Mouse (Mus musculus): ENCODE measurements at regions not wholly inside any gene's neighbourhood (a gene's known extent, or its start where the extent isn't known, plus 50 kb on each side); places are given as distances from the start of the nearest gene placed in this dataset.

DNA sequence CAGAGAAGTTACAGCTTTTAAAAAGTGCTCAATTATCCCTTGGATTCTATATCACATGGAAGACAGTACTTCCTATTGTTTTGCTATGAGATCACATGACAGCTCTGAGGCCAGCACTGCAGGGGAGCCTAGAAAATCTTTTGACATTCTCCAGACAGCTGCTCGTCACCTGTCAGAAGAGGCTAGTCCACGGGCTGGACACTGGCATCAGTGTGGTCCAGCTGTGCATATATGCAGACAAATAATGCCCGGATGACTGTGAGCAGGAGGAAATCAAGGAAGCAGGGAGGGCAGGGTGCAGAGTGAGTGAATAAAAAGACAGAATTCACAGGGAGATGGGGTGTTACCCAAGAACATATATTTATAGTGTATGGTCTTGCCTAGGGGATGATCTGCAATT is 270.4 kb downstream of the Rnf144a start:
- in situ Hi-C loops (cut with MboI; ENCODE audit: low sequenced_read_pairs) = no loop called here

DNA sequence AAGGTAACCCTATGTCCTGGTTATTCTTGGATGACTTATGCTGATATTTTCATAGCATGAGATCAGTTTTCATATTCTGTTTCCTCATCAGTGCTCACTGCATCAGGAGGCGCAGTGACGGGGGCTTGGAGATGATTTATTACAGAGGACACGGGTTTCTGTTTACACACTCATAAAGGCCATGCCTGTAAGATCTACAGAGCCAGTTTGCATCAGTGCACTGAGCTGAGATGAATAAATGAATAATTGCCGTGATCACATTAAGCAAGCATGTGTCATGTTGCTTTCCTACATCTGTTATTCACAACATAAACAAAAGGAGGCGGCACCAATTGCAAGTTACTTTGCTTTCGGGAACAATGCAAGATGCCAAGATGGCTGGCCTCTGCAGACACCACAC is 271.6 kb downstream of the Rnf144a start:
- in situ Hi-C loops (cut with MboI; ENCODE audit: low sequenced_read_pairs) = no loop called here

DNA sequence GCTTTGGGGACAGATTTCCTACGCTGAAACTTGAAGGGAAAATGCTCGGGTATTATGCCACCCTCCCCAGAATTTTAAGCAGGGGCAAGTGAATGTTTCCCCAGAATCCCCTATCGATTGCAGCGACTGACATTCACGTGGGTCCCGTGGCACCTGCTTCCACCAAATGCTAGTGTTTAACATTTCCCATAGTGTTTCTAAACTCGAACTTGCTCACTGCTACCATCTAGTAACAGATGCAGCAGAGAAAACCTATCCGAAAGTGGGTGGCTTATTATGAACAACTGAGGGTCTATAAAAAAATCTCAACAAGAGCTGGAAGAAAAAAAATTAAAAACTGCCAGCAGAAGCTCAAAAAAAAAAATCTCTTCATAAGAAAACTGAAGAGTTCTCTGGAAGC is 284.2 kb downstream of the Rnf144a start:
- in situ Hi-C loops (cut with MboI; ENCODE audit: low sequenced_read_pairs) = no loop called here

DNA sequence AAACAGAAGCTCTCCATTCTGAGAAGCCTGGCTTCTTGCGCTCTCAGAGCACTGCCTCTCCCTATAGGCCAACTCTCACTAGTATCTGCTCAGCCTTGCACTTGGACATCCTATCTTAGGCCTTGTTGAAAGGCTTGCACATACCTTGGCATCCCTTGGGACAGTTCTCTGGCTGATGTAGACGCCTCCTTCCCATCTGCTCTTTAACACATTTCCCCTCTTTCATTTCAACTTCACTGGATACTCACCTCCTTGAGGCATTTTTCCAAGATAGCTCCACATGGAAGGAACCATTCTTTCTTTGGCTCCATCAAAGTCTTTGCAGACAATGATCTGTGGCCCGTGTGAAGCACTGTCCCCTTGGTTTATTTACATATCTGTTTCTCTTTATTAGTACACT is 285.0 kb downstream of the Rnf144a start:
- in situ Hi-C loops (cut with MboI; ENCODE audit: low sequenced_read_pairs) = no loop called here

DNA sequence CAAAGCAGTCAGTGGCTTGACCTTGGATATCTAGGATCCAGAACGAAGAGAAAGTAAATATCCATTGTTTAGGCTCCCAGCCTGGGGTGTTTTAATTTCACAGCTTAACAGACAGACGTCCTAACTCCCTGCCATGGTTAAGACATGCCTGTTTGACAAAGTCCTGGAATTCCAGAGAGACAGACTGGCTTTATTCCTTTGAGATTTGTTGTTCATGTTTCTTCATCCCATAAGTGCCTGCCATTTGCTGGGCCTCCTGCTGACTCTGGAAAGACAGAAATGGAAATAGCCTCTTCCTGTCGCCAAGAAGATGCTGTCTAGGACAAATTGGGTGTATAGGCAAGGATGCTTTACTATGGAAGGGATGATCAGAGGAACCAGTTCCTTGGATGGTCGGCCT is 285.5 kb downstream of the Rnf144a start:
- in situ Hi-C loops (cut with MboI; ENCODE audit: low sequenced_read_pairs) = no loop called here

DNA sequence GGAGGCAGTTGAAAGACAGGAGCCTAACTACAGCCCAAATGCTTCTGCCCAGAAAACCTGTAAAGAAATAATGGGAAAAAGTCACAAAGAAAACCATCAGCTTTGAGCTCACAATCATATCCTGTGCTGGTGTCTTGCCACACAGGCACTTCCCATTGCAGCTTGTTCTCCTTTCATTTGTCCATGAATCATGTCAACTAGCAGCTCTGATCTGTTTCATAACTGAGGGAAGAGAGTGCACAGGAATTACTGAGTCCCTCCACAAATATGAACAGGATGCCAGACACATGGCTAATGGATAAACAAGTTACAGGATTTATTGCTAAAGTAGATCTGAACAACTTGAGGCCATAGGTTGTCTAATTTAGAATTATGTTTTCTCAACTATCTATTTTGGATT is 286.2 kb downstream of the Rnf144a start:
- in situ Hi-C loops (cut with MboI; ENCODE audit: low sequenced_read_pairs) = no loop called here

DNA sequence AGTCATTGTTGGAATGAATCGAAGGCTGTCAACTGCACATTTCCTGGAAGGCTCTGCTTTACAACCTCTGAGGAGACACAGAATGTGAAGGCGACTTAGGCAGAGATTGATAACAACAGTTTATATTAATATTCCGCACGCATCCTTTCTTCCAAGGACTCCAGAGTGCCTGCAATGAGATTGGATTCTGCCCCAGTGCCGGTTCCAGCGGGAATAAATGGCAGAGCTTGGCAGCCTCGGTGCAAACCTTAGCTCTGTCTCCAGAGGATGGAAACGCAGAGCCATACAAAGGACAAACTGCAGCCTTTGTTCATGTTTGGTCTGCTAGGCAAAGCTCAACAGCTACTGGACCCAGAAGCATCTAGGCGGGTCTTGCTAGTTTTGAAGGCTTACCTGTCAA is 288.8 kb downstream of the Rnf144a start:
- in situ Hi-C loops (cut with MboI; ENCODE audit: low sequenced_read_pairs) = no loop called here

DNA sequence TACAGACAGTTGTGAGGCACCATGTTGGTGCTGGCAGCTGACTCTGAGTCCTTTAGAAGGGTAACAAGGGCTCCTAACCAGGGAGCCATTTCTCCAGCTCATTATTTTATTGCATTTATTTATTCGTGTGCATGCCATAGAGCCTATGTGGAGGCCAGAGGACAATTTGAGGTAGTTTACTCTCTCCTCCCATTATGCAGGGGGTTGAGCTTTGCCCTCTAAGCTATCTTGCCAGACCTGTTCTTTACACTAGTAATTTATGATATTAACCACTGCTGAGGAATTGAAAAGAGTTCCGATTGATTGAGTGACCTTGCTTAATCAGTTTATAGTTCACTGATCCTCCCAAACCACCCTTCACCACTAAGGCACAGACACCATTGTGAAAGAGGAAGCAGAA is 290.8 kb downstream of the Rnf144a start:
- in situ Hi-C loops (cut with MboI; ENCODE audit: low sequenced_read_pairs) = no loop called here

DNA sequence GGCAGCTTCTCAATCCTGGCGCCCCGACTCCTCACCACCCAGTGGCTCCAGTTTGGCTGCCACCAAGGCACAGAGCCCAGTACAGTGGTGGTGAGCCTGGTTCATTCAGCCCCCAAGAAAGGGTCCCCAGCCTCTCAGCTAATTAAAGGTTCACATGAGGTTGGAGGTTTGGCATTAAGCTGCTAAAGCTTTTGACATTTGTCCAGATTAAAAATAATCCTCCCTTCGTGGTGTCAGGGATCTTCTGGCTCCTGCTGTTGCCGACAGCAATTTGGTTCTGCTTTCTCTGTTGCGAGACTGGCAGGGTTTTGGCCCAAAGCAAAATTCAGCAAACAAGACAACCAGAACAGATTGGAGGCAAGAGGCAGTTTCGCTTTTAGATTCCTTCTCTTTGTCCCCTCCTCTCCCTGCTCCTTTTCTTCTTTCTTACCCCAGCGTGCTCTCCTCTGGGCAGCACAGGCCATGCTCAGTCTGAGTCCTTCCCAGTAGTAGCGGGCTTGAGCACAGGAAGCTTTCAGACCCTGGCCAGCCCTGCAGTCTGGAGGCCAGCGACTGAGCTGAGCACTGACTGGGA is 299.6 kb downstream of the Rnf144a start:
- in situ Hi-C loops (cut with MboI; ENCODE audit: low sequenced_read_pairs) = no loop called here

DNA sequence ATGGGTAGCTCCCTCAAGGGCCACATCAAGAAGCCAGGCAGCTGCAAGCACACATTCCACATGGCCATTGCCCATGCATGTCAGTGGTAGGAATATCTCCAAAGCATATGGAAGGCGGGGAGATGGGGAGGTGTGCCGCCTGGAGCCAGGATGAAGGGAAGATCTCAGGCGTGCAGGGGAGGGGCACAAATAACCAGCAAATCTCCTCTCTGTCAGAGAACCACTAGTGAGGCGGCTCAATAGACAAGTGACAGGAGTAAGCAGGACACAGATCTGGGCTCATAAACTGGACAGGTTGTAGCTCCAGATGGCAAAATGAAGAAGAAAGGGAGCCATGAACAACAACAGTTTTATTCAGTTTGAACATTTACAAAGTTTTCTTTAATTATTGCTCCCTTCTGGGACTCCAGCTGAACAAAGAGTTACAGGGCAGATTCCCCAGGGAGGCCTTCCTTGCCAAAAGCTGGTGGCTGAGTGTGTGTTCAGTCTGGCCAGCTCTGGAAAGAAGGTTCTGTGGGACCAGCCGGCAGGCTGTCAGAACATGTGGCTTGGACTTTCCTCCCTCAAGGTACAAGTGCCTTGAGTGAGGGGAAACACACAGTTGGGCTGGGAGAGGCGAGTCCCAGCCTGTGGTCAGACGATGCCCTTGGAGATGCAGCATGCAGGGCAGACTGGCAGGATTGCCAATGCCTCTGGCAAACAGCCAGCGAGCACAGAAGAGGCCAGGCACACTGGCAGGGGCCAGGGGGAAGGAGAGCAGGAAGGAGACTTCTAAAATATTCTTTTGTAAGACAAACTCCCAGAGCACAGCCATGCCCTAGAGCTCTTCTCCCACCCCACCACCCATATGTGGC is 302.7 kb downstream of the Rnf144a start:
- in situ Hi-C loops (cut with MboI; ENCODE audit: low sequenced_read_pairs) = no loop called here

DNA sequence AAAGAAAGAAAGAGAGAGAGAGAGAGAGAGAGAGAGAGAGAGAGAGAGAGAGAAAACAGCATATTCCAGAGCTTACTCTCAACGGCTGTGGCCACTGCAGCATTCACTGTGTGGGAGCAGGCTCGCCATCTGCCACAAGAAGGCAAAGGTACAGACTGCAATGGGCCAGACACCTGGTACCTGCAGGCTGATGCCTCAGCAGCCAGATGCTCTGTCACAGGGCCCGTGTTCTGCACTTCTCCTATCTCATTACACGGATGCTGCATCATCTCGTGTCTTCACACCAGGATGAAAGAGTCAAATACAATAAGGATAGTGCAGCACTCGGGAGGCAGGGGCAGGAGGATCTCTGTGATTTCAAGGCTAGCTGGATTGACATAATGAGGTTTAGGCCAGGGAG is 305.2 kb downstream of the Rnf144a start:
- in situ Hi-C loops (cut with MboI; ENCODE audit: low sequenced_read_pairs) = no loop called here

DNA sequence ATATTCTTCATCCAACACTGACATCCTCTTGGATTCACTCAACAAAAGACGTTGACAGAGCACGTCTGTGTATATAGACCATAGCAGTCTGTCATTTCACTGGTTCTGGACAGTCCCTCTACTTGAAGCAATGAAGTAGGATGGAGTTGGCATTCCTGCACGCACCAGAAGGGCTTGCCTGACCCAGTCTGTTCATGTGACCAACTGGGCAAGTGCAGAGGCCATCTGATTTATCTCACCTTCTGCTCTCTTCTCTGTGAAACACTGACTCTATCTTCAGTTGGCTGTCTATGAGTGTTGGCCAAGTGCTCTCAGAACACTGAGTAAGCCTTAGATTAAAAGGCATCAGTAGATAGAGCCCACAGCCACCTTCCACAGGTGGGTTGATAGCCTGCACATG is 310.7 kb downstream of the Rnf144a start:
- in situ Hi-C loops (cut with MboI; ENCODE audit: low sequenced_read_pairs) = no loop called here

DNA sequence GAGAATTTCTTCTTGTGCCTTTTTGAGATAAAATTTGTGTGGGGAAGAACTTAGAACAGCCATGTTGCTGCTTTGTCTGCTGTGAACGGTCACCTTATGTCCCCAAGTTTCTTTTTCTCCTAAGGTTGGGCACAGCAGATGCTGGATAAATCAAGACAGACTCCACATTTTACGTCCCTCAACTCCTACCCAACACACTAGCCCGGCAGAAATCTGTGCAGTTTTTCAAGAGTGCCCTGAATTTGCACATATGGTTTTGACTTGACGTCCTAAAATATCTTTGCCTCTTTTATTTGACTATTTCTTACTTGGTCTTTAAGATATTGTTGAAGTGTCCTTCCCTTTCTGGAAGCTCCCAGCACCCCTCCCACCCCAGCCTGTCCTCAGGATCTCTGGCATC is 312.7 kb downstream of the Rnf144a start:
- in situ Hi-C loops (cut with MboI; ENCODE audit: low sequenced_read_pairs) = no loop called here

DNA sequence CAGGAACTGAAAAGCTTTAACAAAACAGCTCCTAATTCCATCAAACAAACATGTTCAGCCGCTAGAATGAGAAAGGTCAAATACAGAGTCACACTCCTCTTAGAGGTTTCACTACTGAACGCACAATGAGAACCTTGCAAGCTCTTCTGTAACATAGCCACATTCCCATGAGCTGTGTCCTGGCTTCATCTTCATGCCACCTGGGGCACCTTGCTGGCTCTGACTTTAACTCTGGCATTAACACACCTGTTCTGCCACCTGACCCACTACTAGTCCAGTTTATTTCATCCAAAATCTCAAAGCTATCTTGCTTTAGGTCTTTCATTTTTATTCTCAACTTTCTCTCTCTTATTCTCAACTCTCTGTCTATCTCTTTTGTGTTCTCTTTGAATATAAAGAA is 314.9 kb downstream of the Rnf144a start:
- in situ Hi-C loops (cut with MboI; ENCODE audit: low sequenced_read_pairs) = no loop called here

DNA sequence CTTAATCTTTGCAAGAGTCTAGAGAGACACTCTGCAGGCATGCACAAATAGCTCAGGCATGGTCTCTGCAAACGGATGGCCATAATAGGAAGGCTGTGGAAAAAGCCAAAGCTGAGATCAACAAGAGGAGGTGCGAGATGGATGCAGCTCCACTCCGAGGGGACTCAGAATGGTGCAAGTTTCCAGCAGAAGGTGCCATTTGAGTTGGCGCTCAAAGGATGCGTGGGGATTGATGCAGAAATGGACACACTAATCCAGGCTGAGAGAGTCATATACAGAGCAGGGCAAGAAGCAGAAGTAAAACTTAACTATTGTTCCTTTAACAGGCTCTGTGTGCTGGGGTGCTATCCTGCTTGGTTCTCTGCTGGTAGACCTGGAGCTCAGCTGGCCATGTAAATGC is 315.9 kb downstream of the Rnf144a start:
- in situ Hi-C loops (cut with MboI; ENCODE audit: low sequenced_read_pairs) = no loop called here

DNA sequence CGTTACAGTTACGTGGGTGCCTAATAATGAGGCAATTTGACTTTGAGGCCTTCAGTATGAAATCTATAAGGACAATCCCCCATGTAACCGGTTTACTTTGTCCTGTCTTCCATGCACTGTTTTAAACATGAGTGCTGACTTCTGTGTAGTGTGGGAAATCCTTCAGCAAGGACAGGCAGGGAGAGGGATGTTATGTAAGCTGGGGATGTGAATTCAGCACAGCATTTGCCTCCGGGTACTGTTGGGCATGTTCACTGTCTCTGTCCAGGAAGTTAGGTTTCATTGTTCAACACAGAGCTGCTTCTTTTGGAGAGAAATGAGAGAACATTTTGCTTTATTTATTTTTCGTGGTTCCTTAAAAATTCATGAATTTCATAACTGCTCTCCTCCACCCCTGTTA is 322.7 kb downstream of the Rnf144a start:
- in situ Hi-C loops (cut with MboI; ENCODE audit: low sequenced_read_pairs) = no loop called here

DNA sequence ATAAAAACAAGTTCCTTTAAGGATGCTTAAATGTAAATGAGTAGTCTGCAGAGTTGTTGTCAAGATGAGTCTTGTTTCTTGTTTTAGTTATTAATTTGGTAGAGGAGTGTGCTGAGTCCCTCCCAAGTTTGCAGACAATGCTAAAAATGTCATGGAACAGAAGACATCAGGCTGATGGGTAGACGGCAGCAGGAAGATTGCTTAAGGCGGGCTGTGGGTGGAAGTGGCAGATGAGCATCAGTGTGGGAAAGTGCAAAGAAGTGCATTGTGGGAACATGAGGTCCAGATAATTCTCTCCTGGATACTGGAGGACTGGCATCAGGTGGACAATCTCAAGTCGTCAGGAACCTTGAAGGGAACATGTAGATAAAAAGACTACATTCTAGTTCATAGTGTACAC is 323.2 kb downstream of the Rnf144a start:
- in situ Hi-C loops (cut with MboI; ENCODE audit: low sequenced_read_pairs) = no loop called here

DNA sequence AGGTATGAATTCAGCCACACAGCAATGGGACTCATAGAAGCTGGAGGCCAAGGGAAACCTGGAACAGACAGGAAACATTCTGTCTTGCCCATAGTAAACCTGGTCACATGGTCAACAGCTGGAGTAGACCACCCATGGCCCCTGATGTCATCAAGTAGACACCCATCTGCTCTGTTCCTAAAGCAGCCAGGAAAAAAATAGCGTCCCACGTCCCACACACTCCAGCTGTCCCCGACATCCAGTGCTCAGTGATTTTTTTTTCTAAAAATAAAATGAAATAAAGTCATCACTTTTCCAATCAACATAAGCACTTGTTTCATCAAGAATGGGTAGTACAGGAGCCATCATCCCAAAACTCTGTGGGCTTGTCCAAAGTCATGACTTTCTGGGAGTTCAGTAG is 326.7 kb downstream of the Rnf144a start:
- in situ Hi-C loops (cut with MboI; ENCODE audit: low sequenced_read_pairs) = no loop called here

DNA sequence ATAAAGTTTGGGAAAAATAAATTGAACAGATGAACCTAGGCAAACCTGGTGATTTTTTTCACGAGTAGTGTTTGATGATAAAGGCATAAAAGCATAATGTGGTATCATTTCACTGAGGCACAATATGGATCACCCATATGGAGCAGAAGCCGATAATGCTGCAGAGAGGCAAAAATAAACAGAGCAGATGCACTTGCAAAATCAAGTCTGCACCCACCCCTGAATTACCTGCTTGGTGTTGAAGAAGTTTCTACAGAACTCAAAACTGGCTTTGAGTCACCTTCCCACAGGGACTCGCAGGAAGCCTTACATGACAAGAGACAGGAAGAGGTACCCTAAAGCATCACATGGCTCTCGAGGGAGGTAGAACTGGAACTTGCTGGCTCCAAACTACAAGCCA is 328.1 kb downstream of the Rnf144a start:
- in situ Hi-C loops (cut with MboI; ENCODE audit: low sequenced_read_pairs) = no loop called here

DNA sequence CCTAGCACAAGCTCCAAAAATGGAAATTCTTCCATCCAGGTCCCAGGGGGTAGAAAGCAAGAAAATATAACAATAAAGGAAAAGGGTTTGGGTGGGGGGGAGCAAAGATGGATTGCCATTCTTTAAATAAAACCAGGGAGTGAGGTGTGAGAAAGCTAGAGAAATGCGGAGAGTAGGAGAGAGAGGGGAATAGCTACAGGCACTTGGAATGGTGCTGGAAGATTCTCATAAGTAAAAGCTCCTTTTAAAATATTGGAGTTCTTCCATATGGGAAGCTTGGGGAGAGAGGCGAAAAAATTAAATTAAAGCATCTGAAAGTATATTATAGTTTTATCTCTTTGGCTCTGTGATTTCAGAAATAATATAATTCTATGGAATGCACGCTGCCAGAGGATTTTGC is 328.6 kb downstream of the Rnf144a start:
- in situ Hi-C loops (cut with MboI; ENCODE audit: low sequenced_read_pairs) = no loop called here

DNA sequence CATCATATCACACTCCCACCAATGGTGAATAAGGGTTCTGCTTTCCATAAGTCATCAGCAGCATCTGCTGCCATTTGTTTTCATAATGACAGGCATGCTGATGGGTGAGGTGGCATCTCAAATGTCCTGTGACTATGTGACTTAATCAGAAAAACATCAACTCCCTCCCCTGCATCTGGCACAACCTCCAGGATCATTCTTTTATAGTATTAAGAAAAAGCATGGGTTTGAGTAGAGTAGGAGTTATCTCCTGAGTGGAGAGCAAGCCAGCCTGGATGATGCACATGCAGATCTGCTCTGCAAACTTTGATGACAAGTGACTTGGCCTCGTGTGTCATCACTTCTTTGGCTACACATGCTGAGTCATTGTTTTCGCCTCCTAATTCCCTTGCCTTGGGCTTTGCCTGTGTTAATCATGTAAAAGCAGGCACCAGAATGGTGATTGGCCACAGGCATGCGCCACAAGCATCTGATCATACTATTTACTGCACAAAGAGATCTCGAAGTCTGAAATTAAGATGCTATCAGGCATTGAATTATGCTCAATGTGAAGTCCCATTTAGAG is 335.9 kb downstream of the Rnf144a start:
- in situ Hi-C loops (cut with MboI; ENCODE audit: low sequenced_read_pairs) = no loop called here

DNA sequence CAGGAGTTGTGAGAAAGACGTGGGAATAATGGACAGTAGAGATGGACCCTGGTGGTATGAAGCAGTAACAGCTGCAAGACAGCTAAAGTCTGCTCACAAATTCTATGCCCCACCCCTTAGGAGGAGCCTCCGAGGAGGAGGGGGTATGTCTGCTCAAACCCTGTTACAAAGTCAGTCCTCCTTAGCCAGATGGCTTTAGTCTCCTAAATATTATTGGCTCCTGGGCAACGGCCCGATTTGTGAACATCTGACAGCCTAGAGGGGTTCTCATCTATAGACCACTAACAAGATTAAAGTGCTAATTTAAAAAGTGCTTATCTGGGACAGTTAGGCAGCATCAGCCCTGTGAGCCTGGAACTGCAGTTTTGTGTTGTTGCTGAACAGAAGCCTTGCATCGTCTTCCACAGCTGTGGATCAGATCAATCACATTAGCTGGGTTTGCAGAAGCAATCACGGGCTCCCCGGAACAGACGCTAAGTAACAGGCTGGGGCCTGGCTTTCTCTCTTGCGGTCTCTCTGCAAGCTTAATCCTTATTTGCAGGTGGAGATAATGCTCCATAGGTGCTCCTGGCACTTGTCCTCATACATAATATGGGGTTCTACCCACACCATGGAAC is 339.3 kb downstream of the Rnf144a start:
- in situ Hi-C loops (cut with MboI; ENCODE audit: low sequenced_read_pairs) = no loop called here
